Mouse (Mus musculus) olfactory bulb, adult 2 months (tissue): ENCODE measurements around the gene Camta1.

Experiments used
- CTCF ChIP-seq: fragments of 200-500 bp; IDR thresholded peaks from 2 replicates; pipeline ENCODE4 v1.5.1; 2012; ENCODE audit warnings: low read depth, mild to moderate bottlenecking, low read length, moderate library complexity; ENCODE audit not compliant: insufficient read depth
- POLR2A ChIP-seq: fragments of 200-500 bp; IDR thresholded peaks from 2 replicates; pipeline ENCODE4 v1.6.1; 2012; ENCODE audit warnings: mild to moderate bottlenecking, low read depth, low read length, moderate library complexity; ENCODE audit not compliant: insufficient read depth

- no peak for TF ChIP-seq CTCF
- TF ChIP-seq POLR2A: no peak
Measured at GRCm38 (mm10) chr4:151655637-151656385, 205.9 kb downstream of the Camta1 start.
